Mouse (Mus musculus) lung, postnatal 0 days (tissue): Measurements from ENCODE around the gene Slc30a7.

ENCODE experiments used
- CTCF ChIP-seq: IDR thresholded peaks from 2 replicates; pipeline ENCODE4 v1.5.1; 2016; ENCODE audit warnings: antibody characterized with exemption, mild to moderate bottlenecking
- EP300 ChIP-seq: IDR thresholded peaks from 2 replicates; pipeline ENCODE4 v1.6.1; 2016; ENCODE audit warnings: antibody characterized with exemption, mild to moderate bottlenecking, control low read depth

DNA sequence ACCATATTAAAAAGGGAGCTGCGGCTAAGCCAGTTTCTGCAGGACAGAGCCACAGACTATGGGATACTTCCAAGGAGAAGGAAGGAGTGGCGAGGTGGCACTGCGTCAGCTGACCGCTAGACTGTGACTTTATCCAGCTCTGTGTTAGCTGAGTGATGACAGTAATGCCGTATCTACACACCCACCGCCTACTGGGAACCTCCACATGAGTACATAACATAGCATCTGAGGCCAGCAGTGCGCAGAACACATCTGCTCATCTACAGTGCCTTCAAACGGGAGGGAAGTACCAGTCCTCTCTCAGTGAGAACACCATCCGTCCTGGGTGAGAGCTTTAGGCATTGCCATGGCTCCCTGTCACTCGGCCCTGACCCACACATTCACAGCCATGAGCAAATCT lies 32.2 kb downstream of the Slc30a7 start:
- TF ChIP-seq CTCF: no peak
- no peak for TF ChIP-seq EP300
